Mouse (Mus musculus) brain, embryonic 14.5 days (tissue): ENCODE measurements around the gene Npr1.

Source experiments
- CTCF ChIP-seq: fragments of 200-500 bp; IDR thresholded peaks from 2 replicates; pipeline ENCODE4 v1.5.1; 2012; ENCODE audit warnings: inconsistent platforms, mild to moderate bottlenecking, moderate library complexity, borderline replicate concordance; ENCODE audit not compliant: insufficient read depth, insufficient read length; ENCODE audit errors: extremely low read depth
- POLR2A ChIP-seq: fragments of 200-500 bp; IDR thresholded peaks from 2 replicates; pipeline ENCODE4 v1.6.1; 2012; ENCODE audit warnings: mild to moderate bottlenecking, inconsistent platforms, borderline replicate concordance; ENCODE audit not compliant: poor library complexity, insufficient read depth, insufficient read length, severe bottlenecking; ENCODE audit errors: extremely low read depth

DNA sequence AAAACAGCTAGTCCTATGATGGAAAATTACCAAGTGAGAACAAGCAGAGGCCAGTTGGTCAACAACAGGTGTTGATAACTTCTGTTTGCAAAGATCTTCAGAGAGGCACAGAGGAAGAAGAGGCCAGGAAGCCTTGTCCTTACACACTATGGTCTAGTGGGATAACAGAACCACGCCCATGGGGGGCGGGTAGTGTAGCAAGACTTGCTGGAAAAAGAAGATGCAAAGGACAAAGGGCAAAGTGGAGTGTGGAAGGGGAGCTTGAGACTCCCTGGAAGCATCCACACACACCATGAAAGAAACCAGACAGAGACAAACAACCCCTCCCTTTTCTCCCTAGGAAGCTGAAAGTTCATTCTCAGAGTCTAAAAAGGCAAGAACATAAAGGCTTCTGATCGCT, 36.1 kb downstream of the Npr1 start:
- TF ChIP-seq CTCF (no peak), POLR2A (no peak)
